Mouse (Mus musculus) thymus, postnatal 14 days (tissue): ENCODE results near the gene Fam76a.
"Not testable (repeated sequence)": the region's sequence is repeated elsewhere in the genome, so short reads cannot be mapped to it uniquely, and the experiment has no call there.

ENCODE experiments used
- DNase-seq: peaks from one replicate; pipeline ENCODE4 v3.0.0; 2021

Gene Fam76a

DNA sequence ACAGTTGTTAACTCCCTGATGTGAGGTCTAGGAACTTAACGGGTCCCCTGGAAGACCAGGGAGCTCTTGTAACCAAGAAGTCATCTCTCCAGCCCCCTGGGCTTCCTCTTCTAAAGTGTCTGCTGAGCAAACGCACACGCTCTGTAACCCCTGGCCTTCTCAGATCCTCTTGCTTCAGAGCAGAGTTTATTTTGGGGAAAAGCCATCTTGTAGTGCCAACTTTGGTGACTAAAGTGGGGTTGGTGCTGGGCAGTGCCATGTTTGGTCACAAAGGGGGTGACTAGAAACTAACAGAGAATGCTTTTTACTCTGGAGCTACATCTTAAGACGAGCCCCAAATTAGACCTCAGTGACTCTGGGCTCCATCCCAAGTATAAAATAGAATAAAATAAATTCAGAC, 22.4 kb upstream of the Fam76a start:
- no peak for DNase-seq

DNA sequence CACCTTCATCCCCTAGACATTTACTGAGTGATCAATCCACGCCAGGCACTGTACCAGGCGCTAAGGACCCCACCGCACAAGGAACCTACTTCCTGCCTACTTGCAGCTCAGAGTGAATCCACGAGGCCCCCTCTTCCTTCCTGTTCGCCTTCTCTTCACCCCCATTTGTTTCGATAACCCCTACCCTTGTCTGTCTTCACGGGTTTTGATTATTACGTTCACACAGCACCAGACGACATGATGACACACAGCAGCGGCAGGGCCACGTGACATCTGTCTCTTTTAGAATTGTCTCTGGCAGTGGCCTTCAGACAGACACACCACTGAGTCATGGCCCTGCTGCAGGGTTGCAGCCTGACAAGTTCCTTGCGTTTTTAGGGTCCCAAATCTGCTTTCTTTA, 21.7 kb upstream of the Fam76a start:
- peak; percentile 68 for DNase-seq

DNA sequence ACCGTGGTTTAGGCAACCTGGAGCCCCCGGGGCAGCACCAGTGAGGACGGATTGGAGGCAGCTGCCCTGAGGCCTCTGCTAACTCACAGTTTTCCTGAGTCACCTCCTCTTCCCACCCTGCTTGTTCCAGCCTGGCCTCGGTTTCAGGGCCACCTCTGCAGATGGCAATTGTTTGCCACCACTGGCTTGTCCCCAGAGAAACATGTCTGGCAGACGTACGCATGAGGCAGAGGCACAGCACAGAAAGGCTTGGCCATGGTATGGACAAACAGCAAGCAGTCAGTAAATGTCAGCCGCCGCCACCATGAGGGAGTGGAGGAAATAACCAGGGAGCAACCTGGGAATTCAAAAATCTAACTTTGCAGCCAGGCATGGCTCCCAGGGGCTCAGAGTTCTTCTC, 20.7 kb upstream of the Fam76a start:
- DNase-seq = no peak

DNA sequence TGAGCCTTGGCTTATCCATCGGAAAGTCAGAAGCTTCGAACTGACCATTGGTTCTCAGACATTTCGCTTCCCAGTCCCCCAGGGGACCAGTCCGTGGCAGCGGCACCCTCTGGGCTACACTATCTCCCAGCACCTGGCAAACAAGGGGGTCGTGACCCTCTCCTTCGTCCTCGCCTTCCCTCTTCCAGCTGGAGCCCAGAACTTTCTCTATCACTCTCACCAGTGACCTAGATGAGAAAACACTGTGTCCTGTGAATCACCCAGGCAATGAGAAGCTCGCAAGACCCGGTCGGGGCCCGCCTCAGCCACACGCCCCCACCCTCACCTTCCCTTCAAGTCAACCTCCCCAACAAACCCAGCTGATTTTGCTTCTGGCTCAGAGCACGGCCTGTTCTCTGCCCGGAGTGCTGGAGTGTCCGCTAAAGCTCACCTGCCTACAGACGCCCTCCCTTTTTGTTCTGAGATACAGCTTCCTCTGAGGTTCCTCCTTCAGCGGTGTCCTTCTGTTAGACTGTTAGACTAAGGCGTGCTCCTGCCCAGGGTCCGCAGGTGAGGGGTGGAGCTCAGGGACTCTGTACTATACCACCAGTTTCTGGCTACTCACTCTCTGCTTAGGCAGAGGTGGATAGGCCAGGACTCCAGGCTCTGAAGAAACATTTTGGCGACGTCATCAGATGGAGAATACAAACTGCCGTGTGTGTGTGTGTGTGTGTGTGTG, 18.8 kb upstream of the Fam76a start:
- no peak for DNase-seq

DNA sequence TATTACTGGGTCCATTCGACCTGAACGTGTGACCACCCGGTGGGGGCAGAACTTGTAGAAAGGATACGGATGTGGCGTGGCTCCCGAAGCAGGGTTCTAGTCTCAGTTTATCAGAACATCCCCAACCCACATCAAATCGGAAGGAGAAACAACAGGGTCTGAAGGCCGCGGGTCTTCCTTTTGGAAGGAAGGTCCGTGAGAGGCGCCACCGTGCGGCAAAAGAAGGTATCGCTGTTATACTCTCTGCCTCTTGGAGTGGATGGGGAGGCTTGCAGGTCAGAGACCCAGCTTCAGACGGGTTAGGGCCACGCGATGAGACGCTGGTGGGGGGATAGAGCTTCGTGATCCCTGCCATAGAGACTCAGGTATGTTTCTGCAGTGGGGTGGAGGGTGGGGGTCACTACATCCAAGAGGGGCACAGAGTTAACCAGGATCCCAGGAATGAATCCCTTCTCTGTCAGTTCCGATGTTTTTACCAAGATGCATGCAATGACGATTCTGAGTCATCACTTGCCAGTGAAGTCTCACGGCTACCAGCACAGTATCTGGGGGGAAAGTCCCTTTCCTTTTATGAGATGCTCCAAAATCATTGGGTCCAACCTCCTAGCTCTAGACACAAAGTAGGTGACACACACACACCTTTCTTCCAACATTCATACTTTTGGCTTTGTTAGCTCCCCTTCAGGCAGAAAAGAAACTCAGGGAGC, 17.2 kb upstream of the Fam76a start:
- DNase-seq = peak; percentile 83

DNA sequence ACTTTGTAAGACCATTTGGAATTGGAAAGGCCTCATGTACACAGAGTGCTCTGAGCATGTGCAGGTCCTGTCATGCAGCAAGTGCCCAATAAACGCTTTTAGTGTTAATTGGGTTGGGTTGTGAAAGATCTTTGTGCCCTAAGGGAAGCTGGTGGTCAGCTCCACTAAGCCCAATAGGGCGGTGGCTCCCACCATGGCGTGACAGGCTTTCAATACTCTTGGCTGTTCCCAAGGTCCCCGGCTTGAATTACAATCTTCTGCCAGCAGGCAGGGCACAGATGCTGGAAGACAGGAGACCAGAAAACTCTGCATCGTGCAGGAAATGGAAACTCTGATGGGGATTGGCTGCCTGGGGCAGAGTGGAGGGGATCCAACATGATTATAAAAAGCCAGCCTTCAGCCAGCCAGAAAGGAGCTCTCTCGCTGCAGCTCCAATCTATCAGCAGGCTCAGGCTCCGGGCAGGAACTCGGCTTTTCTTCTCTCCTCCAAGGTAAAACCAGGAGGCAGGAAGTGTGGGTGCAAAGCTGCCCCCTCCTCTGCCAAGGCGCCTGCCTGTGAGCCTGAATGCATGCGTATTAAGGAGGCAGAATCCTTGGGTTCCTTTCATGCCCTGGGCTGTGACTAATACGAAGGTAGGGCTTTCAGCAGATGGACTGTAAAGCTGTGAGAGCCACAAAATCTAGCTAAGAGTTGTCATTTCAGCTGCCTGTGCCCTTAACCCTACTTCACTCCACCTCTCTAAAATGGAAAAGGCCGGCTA, 16.0 kb upstream of the Fam76a start:
- no peak for DNase-seq

DNA sequence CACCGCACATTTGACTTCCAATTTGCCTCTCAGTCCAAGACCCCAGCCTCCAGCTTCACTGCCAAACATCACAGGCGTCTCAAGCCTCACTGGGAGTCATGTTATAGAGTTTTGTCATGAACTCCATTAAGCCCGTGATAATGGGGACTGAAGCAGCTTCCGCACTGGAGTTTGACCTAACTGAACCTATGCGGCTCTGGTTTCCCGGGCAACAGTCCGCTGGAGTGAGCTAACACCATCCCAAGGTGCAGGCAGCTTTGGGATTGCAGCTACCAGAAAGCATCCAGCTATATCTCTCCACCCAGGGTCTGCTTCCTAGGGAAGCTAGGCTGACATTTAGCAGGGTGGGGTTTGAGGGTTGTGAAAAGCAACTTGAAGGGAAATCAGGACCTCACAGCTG, 12.3 kb upstream of the Fam76a start:
- DNase-seq = no peak

DNA sequence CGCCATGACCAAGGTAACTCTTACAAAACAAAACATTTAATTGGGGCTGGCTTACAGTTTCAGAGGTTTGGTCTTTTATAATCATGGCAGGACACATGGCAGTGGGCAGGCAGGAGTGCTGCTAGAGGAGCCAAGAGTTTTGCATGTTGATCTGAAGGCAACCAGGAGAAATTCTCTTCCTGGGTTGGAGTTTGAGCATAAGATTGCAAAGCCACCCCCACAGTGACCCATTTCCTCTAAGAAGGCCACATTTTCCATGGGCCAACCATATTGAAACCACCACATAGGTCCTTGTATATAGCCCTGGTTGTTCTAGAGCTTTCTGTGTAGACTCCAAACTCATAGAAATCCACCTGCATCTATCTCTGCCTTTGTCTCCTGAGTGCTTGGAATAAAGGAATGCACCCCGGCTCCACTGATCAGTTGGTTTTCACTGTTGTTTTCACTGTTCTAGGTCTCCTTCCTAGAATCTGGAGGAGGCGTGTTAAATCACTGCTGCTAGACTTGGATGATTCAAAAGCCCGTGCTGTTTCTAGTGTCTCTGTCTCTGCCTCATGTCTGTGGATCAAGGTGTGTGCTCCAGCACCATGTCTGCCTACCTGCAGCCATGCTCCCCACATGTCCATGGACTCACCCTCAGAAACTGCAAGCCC, 10.5 kb upstream of the Fam76a start:
- no peak for DNase-seq

DNA sequence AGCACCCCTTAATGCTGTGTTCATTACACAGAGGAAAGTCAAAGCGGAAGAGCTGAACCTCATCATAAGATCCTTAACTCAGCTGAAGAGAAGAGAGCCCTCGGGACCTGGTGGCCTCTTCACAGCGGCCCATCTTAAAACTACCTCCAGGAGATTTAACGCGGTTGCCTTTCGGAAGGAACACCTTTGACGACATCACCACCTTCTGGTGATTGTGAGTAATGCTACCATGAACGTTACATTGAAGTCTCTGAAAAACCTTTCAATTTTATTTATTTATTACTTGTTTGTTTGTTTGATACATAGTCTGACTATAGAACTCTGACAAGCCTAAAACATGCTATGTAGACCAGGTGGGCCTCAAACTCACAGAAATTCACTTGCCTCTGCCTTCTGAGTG, 8.4 kb upstream of the Fam76a start:
- DNase-seq = peak; percentile 74

DNA sequence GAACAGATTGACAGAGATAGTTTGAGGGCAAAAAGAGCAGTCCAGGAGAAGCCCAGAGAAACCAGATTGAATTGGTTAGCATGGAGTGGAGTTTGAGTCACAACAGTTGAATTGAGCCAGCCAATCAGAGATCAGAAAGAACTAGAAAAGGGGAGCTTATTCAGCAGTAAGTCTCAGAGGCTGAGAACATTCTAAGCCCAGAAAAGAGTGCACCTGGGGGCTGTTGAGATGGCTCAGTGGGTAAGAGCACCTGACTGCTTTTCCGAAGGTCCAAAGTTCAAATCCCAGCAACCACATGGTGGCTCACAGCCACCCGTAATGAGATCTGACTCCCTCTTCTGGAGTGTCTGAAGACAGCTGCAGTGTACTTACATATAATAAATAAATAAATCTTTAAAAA, 4.2 kb upstream of the Fam76a start:
- DNase-seq = peak; percentile 50

DNA sequence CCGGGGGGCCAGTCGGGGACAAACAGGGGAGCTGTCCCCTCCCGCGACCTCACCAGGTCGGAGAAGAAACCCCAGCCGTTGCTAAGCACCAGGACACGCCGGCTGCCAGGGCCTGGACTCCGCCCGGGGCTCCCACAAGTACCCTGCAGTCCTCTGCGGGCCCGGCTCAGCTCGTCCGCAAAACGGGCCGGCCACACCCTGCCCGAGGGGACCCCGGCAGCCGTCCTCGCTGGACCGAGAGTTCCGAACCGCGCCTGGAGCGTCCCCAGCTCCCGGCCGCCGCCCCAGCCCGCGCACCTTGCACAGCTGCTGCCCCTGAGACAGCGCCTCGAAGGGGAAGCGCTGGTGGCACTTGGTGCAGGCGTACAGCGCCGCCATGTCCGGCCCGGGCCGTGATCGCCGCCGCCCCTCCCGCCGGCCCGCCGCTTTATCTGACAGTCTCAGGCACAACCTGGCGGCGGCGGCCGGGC, 262 bp downstream of the Fam76a start:
- DNase-seq = no peak

DNA sequence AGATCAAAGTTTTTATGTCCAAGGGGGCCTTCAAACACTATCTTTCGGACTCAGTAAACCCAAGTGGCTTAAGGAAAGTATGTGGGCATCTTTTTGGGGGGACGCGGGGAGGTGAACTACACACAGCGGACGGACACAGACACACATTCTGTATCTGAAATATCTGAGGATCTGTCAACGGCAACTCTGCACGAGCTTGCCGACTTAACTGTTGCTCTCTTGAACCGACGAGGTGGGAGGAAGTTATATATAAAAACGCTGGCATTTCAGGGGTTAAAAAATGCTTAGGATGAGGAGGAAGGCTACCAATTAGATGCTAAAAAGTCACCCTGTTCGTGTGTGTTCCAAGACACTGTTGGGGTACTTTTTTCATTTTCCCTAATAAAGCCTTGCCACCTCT, 870 bp downstream of the Fam76a start:
- no peak for DNase-seq

DNA sequence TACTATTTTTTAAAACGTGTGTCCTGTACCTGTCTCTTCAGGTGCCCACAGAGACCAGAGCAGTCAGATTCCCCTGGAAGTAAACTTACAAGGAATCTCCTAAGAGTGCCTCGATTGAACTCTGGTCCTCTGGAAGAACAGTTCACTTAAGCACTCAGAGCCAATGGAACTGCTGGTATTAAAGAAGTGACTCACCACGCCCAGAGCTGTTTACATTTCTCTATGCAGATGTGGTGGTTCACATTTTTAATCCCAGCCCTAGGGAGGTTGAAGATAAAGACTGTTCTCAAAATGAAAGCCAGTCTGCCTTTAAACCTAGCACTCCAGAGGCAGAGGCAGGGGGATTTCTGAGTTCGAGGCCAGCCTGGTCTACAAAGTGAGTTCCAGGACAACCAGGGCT, 2.2 kb downstream of the Fam76a start:
- DNase-seq = no peak

DNA sequence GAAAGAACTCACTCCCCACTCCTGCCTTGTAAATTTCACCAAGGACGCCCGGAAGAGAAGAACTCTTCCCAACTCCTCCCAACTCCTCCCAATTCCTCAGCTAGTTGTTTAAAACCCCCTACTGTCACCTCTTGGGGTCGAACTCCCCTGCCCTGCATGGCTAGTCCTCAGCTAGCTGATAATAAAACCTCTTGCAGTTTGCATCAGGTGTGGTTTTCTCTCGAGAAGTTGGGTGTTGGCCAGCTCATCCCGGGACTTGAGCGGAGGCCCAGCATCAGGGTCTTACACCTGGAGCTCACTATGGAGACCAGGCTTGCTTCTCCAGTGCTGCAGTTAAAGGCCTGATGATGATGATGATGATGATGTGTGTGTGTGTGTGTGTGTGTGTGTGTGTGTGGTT, 3.9 kb downstream of the Fam76a start:
- DNase-seq = not testable (repeated sequence)

DNA sequence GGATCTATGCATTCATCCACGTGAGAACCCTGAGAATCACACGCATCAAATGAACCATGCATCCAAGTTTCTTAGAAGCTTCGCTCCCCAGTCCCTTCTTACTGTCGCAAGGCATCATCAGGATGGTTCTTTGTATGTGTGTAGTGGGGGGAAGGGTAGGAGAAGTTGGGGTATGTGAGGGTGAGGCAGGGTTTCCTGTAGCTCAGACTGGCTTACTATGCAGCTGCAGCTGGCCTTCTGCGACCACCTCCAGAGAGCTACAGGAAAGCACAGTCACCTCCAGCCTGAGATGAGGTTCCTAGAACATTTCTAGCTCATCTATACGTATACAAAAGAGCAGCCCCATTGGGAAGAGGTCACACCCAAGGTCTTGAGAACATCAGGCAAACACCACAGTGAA, 10.2 kb downstream of the Fam76a start:
- DNase-seq = peak; percentile 70

DNA sequence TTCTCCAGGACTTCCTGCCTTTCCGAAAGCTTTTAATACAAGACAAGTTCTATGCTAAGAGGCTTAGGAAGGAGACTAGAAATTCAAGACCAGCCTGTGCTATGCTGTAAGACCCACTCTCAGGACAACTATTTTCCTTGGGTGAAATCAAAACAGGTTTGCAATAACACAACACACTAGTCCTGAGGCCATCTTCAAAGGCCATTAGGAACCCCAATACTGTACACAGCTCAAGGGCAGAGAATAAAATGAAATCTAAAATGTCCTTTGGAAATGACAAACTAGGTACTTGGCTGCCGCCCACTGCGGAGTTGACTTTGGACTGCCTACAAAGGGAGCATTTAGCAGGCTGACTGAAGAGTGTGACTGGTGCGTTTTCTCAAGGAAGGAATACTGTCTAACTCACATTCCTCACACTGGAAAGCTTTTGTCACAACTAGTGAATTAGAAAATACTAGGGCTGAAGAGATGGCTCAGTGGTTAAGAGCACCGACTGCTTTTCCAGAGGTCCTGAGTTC, 16.5 kb downstream of the Fam76a start:
- DNase-seq = no peak

DNA sequence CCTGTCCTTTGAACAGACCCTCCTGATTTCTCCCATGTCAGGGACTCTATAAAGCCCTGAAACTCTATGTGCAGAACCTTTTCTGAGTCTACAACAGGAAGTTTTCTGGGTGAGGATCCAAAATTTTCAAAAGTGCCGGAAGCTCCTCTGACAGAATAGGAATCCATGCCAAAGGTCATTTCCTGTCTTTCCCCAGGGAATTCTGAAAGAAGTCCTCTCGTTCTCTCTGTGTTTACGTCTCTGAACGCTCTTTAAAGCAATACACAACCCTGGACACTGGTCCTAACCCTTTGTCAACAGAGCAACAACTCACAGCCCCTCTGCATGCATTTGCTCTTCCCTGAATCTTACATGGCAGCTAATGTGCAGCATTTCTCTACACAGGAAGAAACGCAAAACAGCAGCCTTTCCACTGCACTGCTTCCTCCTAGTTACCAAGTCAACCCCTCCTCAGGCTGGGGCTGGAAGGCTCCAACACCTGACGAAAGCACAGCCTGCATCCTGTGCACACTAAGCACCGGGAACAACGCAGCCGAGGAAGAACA, 17.5 kb downstream of the Fam76a start:
- no peak for DNase-seq

DNA sequence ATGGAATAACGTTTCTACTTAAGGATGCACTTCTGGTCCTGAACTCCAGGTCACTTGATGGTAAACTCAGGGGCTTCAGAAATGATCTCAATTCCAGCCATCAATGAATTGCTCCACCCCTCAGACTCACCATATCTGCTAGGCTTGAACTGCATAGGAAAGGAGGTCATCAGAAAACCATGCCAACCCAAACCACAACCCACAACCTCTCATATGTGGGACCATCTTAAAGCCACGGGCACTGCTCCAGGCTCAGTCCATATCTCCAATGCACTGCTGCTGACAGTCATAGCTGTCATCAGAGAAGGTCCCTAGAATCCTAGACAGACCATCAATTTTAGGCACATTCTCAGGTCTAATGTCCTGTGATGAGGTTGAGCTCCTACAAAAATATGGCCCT, 18.3 kb downstream of the Fam76a start:
- no peak for DNase-seq

DNA sequence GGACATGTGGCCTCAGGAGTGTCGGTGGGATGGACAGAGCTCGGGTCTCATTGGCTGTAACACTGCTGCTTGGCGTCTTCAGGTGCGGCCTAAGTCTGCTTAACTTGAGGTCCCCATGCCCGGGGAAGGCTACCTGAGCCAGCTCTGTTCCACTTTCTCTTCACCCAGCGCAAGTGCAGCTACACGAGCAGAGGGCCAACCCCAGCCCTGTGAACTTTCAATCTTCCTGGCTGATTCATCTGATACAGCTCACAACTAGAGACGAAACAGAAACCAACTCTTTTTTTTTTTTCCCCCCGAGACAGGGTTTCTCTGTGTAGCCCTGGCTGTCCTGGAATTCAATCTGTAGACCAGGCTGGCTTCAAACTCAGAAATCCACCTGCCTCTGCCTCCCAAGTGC, 24.2 kb downstream of the Fam76a start:
- peak; percentile 19 for DNase-seq

DNA sequence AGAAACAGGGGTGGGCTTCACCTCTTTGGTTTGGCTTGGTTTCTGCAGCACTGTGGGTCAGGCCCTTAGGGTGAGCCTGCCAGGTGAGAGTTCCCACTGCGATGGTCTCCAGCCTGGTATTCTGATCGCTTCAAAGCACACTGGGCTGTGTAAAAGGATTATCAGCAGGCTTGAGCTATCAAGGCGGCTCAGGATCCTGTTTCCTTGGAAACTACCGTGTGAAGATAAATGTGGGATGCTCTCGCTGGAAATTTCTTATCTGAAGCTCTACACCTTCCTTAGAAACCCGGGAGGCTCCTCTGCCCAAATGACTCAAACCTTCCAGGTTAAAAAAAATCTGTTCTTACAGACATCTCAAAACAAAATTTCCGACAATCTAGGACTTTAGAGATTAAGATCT, 28.0 kb downstream of the Fam76a start:
- no peak for DNase-seq

DNA sequence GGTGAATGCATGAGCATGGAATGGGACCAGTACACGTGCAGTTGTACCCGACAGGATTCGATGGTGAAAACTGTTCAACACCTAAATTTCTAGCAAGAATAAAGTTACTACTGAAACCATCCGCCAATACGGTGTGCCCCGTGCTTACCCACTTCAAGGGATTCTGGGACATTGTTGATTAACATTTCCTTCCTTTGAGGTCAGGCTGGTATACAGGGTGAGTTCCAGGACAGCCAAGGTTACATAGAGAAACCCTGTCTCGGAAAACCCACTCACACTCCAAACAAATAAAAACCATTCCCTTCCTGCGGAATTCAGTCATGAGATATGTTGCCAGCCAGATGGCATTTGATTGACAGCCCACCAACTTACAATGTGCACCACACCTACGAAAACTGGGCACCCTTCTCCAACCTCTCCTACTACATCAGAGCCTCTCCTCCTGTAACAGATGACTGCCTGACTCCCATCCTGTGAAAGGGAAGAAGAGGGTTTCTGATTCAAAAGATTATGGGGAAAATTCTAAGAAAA, 37.4 kb downstream of the Fam76a start:
- DNase-seq = no peak

DNA sequence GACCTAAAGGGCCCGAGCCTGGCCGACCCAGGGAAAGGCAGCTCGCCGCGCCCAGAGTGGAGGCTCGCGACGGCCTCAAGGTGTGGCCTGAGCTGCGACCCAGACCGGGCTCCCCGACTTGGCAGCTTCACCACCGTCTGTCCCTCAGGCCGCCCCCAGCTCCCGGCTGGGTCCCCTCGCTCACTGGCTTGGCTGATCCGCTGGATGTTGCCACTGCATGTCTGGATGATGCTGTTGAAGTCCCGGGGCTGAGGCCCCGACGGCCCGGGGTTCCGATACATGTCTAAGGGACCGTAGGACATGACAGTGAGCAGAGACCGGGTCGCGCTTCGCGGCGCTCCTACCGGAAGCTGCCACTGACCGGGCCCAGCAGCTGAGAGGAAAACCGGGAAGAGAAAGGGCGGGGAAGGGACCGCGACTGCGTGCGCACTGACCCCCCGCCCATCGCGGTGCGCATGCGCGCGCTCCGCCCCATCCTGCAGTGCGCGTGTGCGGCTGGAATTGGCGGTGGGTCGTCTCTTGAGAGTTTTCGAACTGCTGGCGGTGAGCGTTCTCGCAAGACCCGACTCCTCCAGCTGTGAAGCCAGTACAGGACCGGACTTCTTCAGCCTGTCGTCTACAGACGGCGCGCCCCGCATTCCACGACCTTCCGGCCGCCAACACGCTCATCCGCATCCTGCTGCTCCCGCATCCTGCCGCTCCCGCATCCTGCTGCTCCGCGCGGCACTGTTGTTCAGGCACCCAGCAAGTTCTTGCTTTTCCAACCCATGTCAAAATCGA, 38.1 kb downstream of the Fam76a start, which contains the start of gene Stx12:
TSS of gene Stx12 (minus strand) at position 446 of the 780 bp plus-strand sequence.
- DNase-seq = peak; percentile 86
